Mouse (Mus musculus) heart, embryonic 11.5 days (tissue): ENCODE measurements around the gene Azin2. TPM values are rescaled to one million over a fixed set of nuclear protein-coding genes. Genes with fewer than 3 reads are reported as not detected.

Experiments used
- ATAC-seq: fragments of 200-750 bp; cut with Nextera tagmentation; replicated peaks from 2 replicates; pipeline ENCODE4 v1.8.0; 2017; ENCODE audit warnings: moderate library complexity; ENCODE audit not compliant: insufficient number of reproducible peaks, low FRiP score, low TSS enrichment
- H3K27ac ChIP-seq: fragments of 300-500 bp; sonication (generic); 2 replicates; pipeline ENCODE4 v1.5.1; 2014; ENCODE audit warnings: mild to moderate bottlenecking, low read depth, low read length
- H3K27me3 ChIP-seq: fragments of 300-500 bp; sonication (generic); 2 replicates; pipeline ENCODE4 v1.6.1; 2014; ENCODE audit warnings: mild to moderate bottlenecking, low read length, mixed read lengths; ENCODE audit not compliant: control insufficient read depth, insufficient read depth
- H3K36me3 ChIP-seq: fragments of 300-500 bp; sonication (generic); 2 replicates; pipeline ENCODE4 v1.6.1; 2014; ENCODE audit warnings: mild to moderate bottlenecking, low read length, moderate library complexity, mixed read lengths; ENCODE audit not compliant: control insufficient read depth, insufficient read depth
- H3K4me1 ChIP-seq: fragments of 300-500 bp; sonication (generic); 2 replicates; pipeline ENCODE4 v1.6.1; 2014; ENCODE audit warnings: low read length; ENCODE audit not compliant: control insufficient read depth, insufficient read depth
- H3K4me2 ChIP-seq: fragments of 300-500 bp; sonication (generic); 2 replicates; pipeline ENCODE4 v1.6.1; 2014; ENCODE audit warnings: mild to moderate bottlenecking, moderate library complexity
- H3K4me3 ChIP-seq: fragments of 300-500 bp; sonication (generic); 2 replicates; pipeline ENCODE4 v1.5.1; 2014; ENCODE audit warnings: low read depth, low read length
- H3K9ac ChIP-seq: fragments of 300-500 bp; sonication (generic); 2 replicates; pipeline ENCODE4 v1.6.1; 2014; ENCODE audit warnings: mild to moderate bottlenecking, low read depth, low read length, moderate library complexity
- H3K9me3 ChIP-seq: fragments of 300-500 bp; sonication (generic); replicated peaks from 2 replicates; pipeline ENCODE4 v1.6.1; 2016; ENCODE audit warnings: low read length; ENCODE audit not compliant: control insufficient read depth
- whole genome bisulfite sequencing: fragments of 180-500 bp; shearing (Covaris S2); extraction: QIAGEN DNeasy Blood & Tissue Kit; methylation state at CpG from one replicate; pipeline ENCODE4 v1.1.7; 2014; ENCODE audit not compliant: insufficient replicate concordance; 5-methylcytosine and 5-hydroxymethylcytosine counted together
- polyA plus RNA-seq: library from polyadenylated mRNA; unstranded; fragments of >200 nt; fragmentation: Nextera tagmentation; extraction: Ambion mirVana; gene quantifications from 2 replicates; pipeline ENCODE4 v1.2.1, GENCODE M21; 2014

Gene Azin2
- polyA plus RNA-seq, 1 experiment from 2014 or later, result 4.1 TPM

GRCm38 (mm10) chr4:128983656-128984055, 21.4 kb upstream of the Azin2 start:
- Histone ChIP-seq H3K27me3 (no peaks in the 10 kb centered on the region), H3K4me3 (no peak overlapping the region), H3K4me1 (no peaks in the 10 kb centered on the region), H3K36me3 (no peaks in the 10 kb centered on the region), H3K4me2 (no peak overlapping the region), H3K27ac (no peak overlapping the region), H3K9me3 (no peaks in the 10 kb centered on the region), H3K9ac (no peak overlapping the region)
- WGBS, result 53% methylated on average over 2 of the region's 2 CpGs
- no peak for ATAC-seq

DNA sequence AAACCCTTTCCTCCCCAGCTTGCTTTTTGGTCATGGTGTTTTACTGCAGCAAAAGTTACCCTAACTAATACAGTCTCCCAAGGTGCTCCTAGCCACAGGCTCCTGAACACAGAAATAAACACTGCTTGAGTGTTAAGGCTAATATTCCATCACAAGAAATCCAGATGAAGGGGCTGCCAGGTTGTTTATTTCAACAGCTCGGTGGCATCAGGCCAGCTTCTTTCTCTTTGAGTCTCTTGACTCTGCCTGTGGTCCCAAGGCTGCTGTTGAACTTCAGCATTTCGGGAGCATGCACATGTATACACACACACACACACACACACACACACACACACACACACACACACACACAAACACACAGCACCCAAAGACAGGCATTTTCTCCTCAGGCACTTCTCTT, 20.9 kb upstream of the Azin2 start:
- no peaks in the 10 kb centered on the region for H3K4me1 ChIP-seq
- H3K9me3 ChIP-seq, result no peaks in the 10 kb centered on the region
- no peak overlapping the region for H3K4me3 ChIP-seq
- no peak overlapping the region for H3K9ac ChIP-seq
- no peak overlapping the region for H3K27ac ChIP-seq
- no peak for ATAC-seq
- H3K4me2 ChIP-seq, result no peak overlapping the region
- H3K36me3 ChIP-seq, result no peaks in the 10 kb centered on the region
- WGBS, result 81% methylated on average over 2 of the region's 2 CpGs
- H3K27me3 ChIP-seq, result no peaks in the 10 kb centered on the region

- H3K4me2 ChIP-seq, result no peak overlapping the region; the same call in 1 of the 2 replicates
- ATAC-seq, result no peak
- 61% methylated on average over 11 of the region's 11 CpGs for WGBS
Observed at GRCm38 (mm10) chr4:128981833-128982180, 19.6 kb upstream of the Azin2 start.

DNA sequence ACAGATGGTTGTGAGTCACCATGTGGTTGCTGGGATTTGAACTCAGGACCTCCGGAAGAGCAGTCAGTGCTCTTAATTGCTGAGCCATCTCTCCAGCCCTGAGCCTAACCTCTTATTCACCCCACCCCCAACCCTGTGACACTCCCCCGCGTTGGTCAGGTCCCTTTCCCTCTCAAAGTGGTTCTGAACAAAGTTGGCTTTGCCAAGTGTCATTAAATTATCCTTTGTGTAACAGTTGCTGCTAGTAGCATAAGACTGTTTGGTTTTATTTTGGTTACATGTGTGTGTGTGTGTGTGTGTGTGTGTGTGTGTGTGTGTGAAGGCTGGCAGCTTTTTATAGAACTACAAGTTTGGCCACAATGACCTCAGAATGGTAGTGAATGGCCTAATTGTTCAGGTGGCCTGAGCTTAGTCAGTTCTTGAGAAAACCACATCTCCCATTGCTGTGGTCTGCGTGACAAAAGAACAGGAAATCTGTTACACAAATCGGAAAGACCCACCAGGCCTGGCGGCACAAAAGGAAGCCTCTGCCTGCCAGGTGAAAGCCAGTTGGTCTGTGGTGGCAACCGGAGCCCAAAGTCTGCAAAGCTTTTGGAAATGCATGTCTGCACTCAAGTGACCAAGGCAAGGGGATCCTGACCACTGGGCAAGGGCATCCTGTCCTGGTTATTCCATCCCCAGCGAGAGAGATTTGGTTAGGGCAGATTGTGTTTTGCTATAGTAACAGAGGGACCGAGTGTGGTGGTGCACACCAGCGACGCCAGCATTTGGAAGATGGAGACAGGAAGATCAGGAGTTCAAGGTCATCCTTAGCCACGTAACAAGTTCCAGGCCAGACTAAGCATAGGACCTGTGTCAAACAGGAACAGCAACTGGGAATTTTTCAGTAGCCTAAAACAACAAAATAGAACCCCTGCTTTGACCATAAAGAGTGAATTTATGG, 18.9 kb upstream of the Azin2 start:
- H3K4me2 ChIP-seq, result no peak overlapping the region
- ATAC-seq, result no peak
- WGBS, result 74% methylated on average over 12 of the region's 12 CpGs
- no peak overlapping the region for H3K27ac ChIP-seq
- no peaks in the 10 kb centered on the region for H3K4me1 ChIP-seq
- H3K4me3 ChIP-seq, result no peak overlapping the region
- no peak overlapping the region for H3K9ac ChIP-seq
- no peaks in the 10 kb centered on the region for H3K27me3 ChIP-seq
- no peaks in the 10 kb centered on the region for H3K36me3 ChIP-seq
- no peaks in the 10 kb centered on the region for H3K9me3 ChIP-seq

More at GRCm38 (mm10) chr4:128981833-128982180, 19.6 kb upstream of the Azin2 start:
- Histone ChIP-seq H3K36me3 (no peaks in the 10 kb centered on the region), H3K9me3 (no peaks in the 10 kb centered on the region), H3K27ac (no peak overlapping the region), H3K4me1 (no peaks in the 10 kb centered on the region), H3K9ac (no peak overlapping the region), H3K27me3 (no peaks in the 10 kb centered on the region), H3K4me3 (no peak overlapping the region)

- no peaks in the 10 kb centered on the region for H3K4me1 ChIP-seq
- no peaks in the 10 kb centered on the region for H3K9me3 ChIP-seq
- H3K4me2 ChIP-seq, result no peak overlapping the region
- no peak overlapping the region for H3K4me3 ChIP-seq
- 36% methylated on average over 1 of the region's 1 CpGs for WGBS
- no peak for ATAC-seq
- H3K27ac ChIP-seq, result no peak overlapping the region
- no peaks in the 10 kb centered on the region for H3K27me3 ChIP-seq
- H3K36me3 ChIP-seq, result no peaks in the 10 kb centered on the region
- no peak overlapping the region for H3K9ac ChIP-seq
Observed at GRCm38 (mm10) chr4:128978634-128979033, 16.4 kb upstream of the Azin2 start.

- Histone ChIP-seq H3K9me3 (no peaks in the 10 kb centered on the region), H3K4me3 (no peak overlapping the region), H3K36me3 (no peaks in the 10 kb centered on the region), H3K27ac (no peak overlapping the region), H3K4me2 (no peak overlapping the region), H3K4me1 (no peaks in the 10 kb centered on the region), H3K27me3 (no peaks in the 10 kb centered on the region), H3K9ac (no peak overlapping the region)
- no peak for ATAC-seq
- WGBS, result 68% methylated on average over 3 of the region's 3 CpGs
Observed at GRCm38 (mm10) chr4:128977217-128977616, 15.0 kb upstream of the Azin2 start.

DNA sequence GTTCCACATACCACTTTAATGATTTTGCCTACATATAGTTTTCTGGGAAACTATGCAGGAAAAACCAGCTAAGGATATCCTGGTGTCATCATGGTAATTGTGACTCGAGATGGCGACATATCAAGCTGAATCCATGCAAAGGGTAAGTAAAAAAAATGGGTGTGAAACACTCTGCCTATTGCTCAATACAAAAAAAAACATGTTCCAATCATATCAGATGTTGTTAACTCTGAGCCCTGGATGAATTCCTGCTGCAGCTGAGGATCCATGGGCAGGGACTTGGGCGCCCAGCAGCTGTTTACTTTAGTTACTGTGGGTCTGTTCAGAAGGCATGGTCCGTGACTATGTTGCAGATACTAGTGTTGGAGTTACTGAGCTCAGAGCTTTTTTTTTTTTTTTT, 14.3 kb upstream of the Azin2 start:
- no peaks in the 10 kb centered on the region for H3K27me3 ChIP-seq
- 75% methylated on average over 4 of the region's 4 CpGs for WGBS
- H3K36me3 ChIP-seq, result no peaks in the 10 kb centered on the region
- no peak overlapping the region for H3K9ac ChIP-seq
- H3K4me1 ChIP-seq, result no peaks in the 10 kb centered on the region
- no peaks in the 10 kb centered on the region for H3K9me3 ChIP-seq
- H3K4me2 ChIP-seq, result no peak overlapping the region
- no peak overlapping the region for H3K4me3 ChIP-seq
- no peak overlapping the region for H3K27ac ChIP-seq
- no peak for ATAC-seq

GRCm38 (mm10) chr4:128974677-128975076, 12.4 kb upstream of the Azin2 start:
- Histone ChIP-seq H3K9ac (no peak overlapping the region), H3K4me3 (no peak overlapping the region), H3K4me1 (no peaks in the 10 kb centered on the region), H3K27me3 (no peaks in the 10 kb centered on the region), H3K27ac (no peak overlapping the region), H3K4me2 (no peak overlapping the region), H3K9me3 (no peaks in the 10 kb centered on the region), H3K36me3 (no peaks in the 10 kb centered on the region)
- 79% methylated on average over 8 of the region's 8 CpGs for WGBS
- ATAC-seq, result no peak
